Mouse (Mus musculus) CD8-positive naive resting alpha-beta T cell, adult 2 months (primary cell): ENCODE data around the gene Tnp2.
"Not testable (repeated sequence)": the region's sequence is repeated elsewhere in the genome, so short reads cannot be mapped to it uniquely, and the experiment has no call there.

Experiments
- DNase-seq, 2 experiments: peaks; one replicate each; pipeline ENCODE4 v3.0.0; 2022; ENCODE audit warnings: low read depth in 2 of 2, low spot score in 2 of 2

Gene Tnp2

GRCm38 (mm10) chr16:10788271-10788670 is at the start of gene Tnp2:
TSS of gene Tnp2 (minus strand) at chr16:10788660.
- DNase-seq, result no peak

GRCm38 (mm10) chr16:10837903-10838302 is 49.4 kb upstream of the Tnp2 start:
- no peak for DNase-seq

- DNase-seq, result no peak
Observed at GRCm38 (mm10) chr16:10837250-10837649, 48.8 kb upstream of the Tnp2 start.

- no peak for DNase-seq
Observed at GRCm38 (mm10) chr16:10836388-10836787, 47.9 kb upstream of the Tnp2 start.

GRCm38 (mm10) chr16:10834911-10835587 is 46.6 kb upstream of the Tnp2 start, which contains the start of gene Rmi2:
TSS of gene Rmi2 (plus strand) at chr16:10835059.
- peak; percentile 67 to 75 for DNase-seq

GRCm38 (mm10) chr16:10834542-10834910 is 46.1 kb upstream of the Tnp2 start:
- no peak for DNase-seq

GRCm38 (mm10) chr16:10828461-10828805 is 40.0 kb upstream of the Tnp2 start:
- no peak for DNase-seq

GRCm38 (mm10) chr16:10827766-10828460 is 39.5 kb upstream of the Tnp2 start:
- no peak for DNase-seq

- no peak for DNase-seq
Observed at GRCm38 (mm10) chr16:10827269-10827668, 38.8 kb upstream of the Tnp2 start.

- no peak for DNase-seq
Observed at GRCm38 (mm10) chr16:10825840-10826239, 37.4 kb upstream of the Tnp2 start.

GRCm38 (mm10) chr16:10824536-10824935 is 36.1 kb upstream of the Tnp2 start:
- no peak for DNase-seq

GRCm38 (mm10) chr16:10821387-10821786 is 32.9 kb upstream of the Tnp2 start:
- DNase-seq, result no peak

GRCm38 (mm10) chr16:10819966-10820365 is 31.5 kb upstream of the Tnp2 start:
- no peak for DNase-seq

GRCm38 (mm10) chr16:10818579-10819135 is 30.2 kb upstream of the Tnp2 start:
- no peak for DNase-seq

GRCm38 (mm10) chr16:10814864-10815263 is 26.4 kb upstream of the Tnp2 start:
- DNase-seq, result no peak

- DNase-seq, result no peak
Observed at GRCm38 (mm10) chr16:10813726-10814125, 25.3 kb upstream of the Tnp2 start.

GRCm38 (mm10) chr16:10812865-10813371 is 24.5 kb upstream of the Tnp2 start, which contains the start of gene Gm11172:
TSS of gene Gm11172 (plus strand) at chr16:10812915.
- no peak for DNase-seq

GRCm38 (mm10) chr16:10810376-10810775 is 21.9 kb upstream of the Tnp2 start:
- DNase-seq, result no peak

GRCm38 (mm10) chr16:10805789-10806527 is 17.5 kb upstream of the Tnp2 start, which contains the start of gene Prm1:
TSS of gene Prm1 (minus strand) at chr16:10805839.
- no peak for DNase-seq

- not testable (repeated sequence) for DNase-seq
Observed at GRCm38 (mm10) chr16:10802420-10802819, 14.0 kb upstream of the Tnp2 start.

GRCm38 (mm10) chr16:10796034-10796433 is 7.6 kb upstream of the Tnp2 start, which contains the start of gene Prm2:
TSS of gene Prm2 (minus strand) at chr16:10796134.
- DNase-seq, result no peak
